Mouse (Mus musculus): ENCODE results near the gene Cygb. TPM values are rescaled to one million over a fixed set of nuclear protein-coding genes. Genes with fewer than 3 reads are reported as not detected.
A peak's percentile ranks its signal among the peaks of the same experiment; 100 is the strongest.
"Not testable (repeated sequence)": the region's sequence is repeated elsewhere in the genome, so short reads cannot be mapped to it uniquely, and the experiment has no call there.

The Cygb gene
- polyA plus RNA-seq, 1 experiment from 2014 or later: 20.5 TPM

- DNase-seq (ENCODE audit: low spot score): peak; percentile 88
- Histone ChIP-seq H3K4me1 (ENCODE audit: control insufficient read depth, insufficient read depth, low read length) (peaks cover 22% of the 10 kb centered on the region), H3K27ac (replicated peaks; ENCODE audit: low read depth, low read length) (no peak overlapping the region), H3K9me3 (ENCODE audit: control insufficient read depth, low read length) (no peaks in the 10 kb centered on the region), H3K27me3 (replicated peaks; ENCODE audit: control insufficient read depth, insufficient read depth, low read length) (no peaks in the 10 kb centered on the region), H3K36me3 (ENCODE audit: control insufficient read depth, insufficient read depth, low read length) (no peaks in the 10 kb centered on the region), H3K4me2 (ENCODE audit: low read depth, low read length) (peak overlapping the region; percentile 42), H3K4me3 (ENCODE audit: low read depth, low read length) (peak overlapping the region; percentile 1; the same call in 1 of the 2 replicates), H3K9ac (ENCODE audit: low read depth, low read length) (0 out of 2 replicates have a peak overlapping the region, but pooled peaks have one; percentile 26)
- 43% methylated on average over 12 of the region's 14 CpGs for whole genome bisulfite sequencing
- ATAC-seq (ENCODE audit: low read depth): peak; percentile 72
Observed at GRCm38 (mm10) chr11:116642681-116643578, 11.2 kb downstream of the Cygb start.

- no peak overlapping the region for H3K4me3 ChIP-seq (ENCODE audit: low read depth, low read length)
- no peaks in the 10 kb centered on the region for H3K27me3 ChIP-seq (replicated peaks; ENCODE audit: control insufficient read depth, insufficient read depth, low read length)
- H3K27ac ChIP-seq (replicated peaks; ENCODE audit: low read depth, low read length): no peak overlapping the region
- peaks cover 13% of the 10 kb centered on the region; the same call in 1 of the 2 replicates for H3K4me1 ChIP-seq (ENCODE audit: control insufficient read depth, insufficient read depth, low read length)
- 64% methylated on average over 3 of the region's 3 CpGs for WGBS
- ATAC-seq (ENCODE audit: low read depth) (no peak), DNase-seq (ENCODE audit: low spot score) (no peak)
- H3K4me2 ChIP-seq (ENCODE audit: low read depth, low read length): no peak overlapping the region
- H3K36me3 ChIP-seq (ENCODE audit: control insufficient read depth, insufficient read depth, low read length): no peaks in the 10 kb centered on the region
- no peak overlapping the region for H3K9ac ChIP-seq (ENCODE audit: low read depth, low read length)
- no peaks in the 10 kb centered on the region for H3K9me3 ChIP-seq (ENCODE audit: control insufficient read depth, low read length)
Observed at GRCm38 (mm10) chr11:116641731-116642130, 12.4 kb downstream of the Cygb start.

- H3K4me2 ChIP-seq (ENCODE audit: low read depth, low read length): no peak overlapping the region
- ATAC-seq (ENCODE audit: low read depth) (no peak), DNase-seq (ENCODE audit: low spot score) (no peak)
- no peak overlapping the region for H3K27ac ChIP-seq (replicated peaks; ENCODE audit: low read depth, low read length)
- no peaks in the 10 kb centered on the region for H3K27me3 ChIP-seq (replicated peaks; ENCODE audit: control insufficient read depth, insufficient read depth, low read length)
- WGBS: 45% methylated on average over 5 of the region's 5 CpGs
- H3K9me3 ChIP-seq (ENCODE audit: control insufficient read depth, low read length): no peaks in the 10 kb centered on the region
- H3K36me3 ChIP-seq (ENCODE audit: control insufficient read depth, insufficient read depth, low read length): no peaks in the 10 kb centered on the region
- H3K4me3 ChIP-seq (ENCODE audit: low read depth, low read length): no peak overlapping the region
- peaks cover 13% of the 10 kb centered on the region; the same call in 1 of the 2 replicates for H3K4me1 ChIP-seq (ENCODE audit: control insufficient read depth, insufficient read depth, low read length)
- no peak overlapping the region for H3K9ac ChIP-seq (ENCODE audit: low read depth, low read length)
Observed at GRCm38 (mm10) chr11:116641168-116641567, 12.9 kb downstream of the Cygb start.

- not testable (repeated sequence) for ATAC-seq (ENCODE audit: low read depth); DNase-seq (ENCODE audit: low spot score)
- WGBS: 71% methylated on average over 8 of the region's 8 CpGs
Observed at GRCm38 (mm10) chr11:116636607-116637006, 17.5 kb downstream of the Cygb start.

GRCm38 (mm10) chr11:116632962-116633361, 21.2 kb downstream of the Cygb start:
- DNase-seq (ENCODE audit: low spot score): peak; percentile 71
- Histone ChIP-seq H3K27ac (replicated peaks; ENCODE audit: low read depth, low read length) (0 out of 2 replicates have a peak overlapping the region, but pooled peaks have one; percentile 0), H3K27me3 (replicated peaks; ENCODE audit: control insufficient read depth, insufficient read depth, low read length) (no peaks in the 10 kb centered on the region), H3K4me3 (ENCODE audit: low read depth, low read length) (no peak overlapping the region), H3K36me3 (ENCODE audit: control insufficient read depth, insufficient read depth, low read length) (no peaks in the 10 kb centered on the region), H3K4me1 (ENCODE audit: control insufficient read depth, insufficient read depth, low read length) (no peaks in the 10 kb centered on the region), H3K9ac (ENCODE audit: low read depth, low read length) (no peak overlapping the region), H3K9me3 (ENCODE audit: control insufficient read depth, low read length) (no peaks in the 10 kb centered on the region), H3K4me2 (ENCODE audit: low read depth, low read length) (no peak overlapping the region)
- 0 out of 2 replicates have a peak, but pooled peaks have one; percentile 38 for ATAC-seq (ENCODE audit: low read depth)
- WGBS: 76% methylated on average over 10 of the region's 10 CpGs

More at GRCm38 (mm10) chr11:116636607-116637006, 17.5 kb downstream of the Cygb start:
- not testable (repeated sequence) for H3K4me1 ChIP-seq (ENCODE audit: control insufficient read depth, insufficient read depth, low read length); H3K27me3 ChIP-seq (replicated peaks; ENCODE audit: control insufficient read depth, insufficient read depth, low read length); H3K9me3 ChIP-seq (ENCODE audit: control insufficient read depth, low read length); H3K36me3 ChIP-seq (ENCODE audit: control insufficient read depth, insufficient read depth, low read length); H3K27ac ChIP-seq (replicated peaks; ENCODE audit: low read depth, low read length); H3K9ac ChIP-seq (ENCODE audit: low read depth, low read length); H3K4me3 ChIP-seq (ENCODE audit: low read depth, low read length); H3K4me2 ChIP-seq (ENCODE audit: low read depth, low read length)

GRCm38 (mm10) chr11:116630171-116630965, 23.7 kb downstream of the Cygb start:
- 33% methylated on average over 12 of the region's 12 CpGs for WGBS

GRCm38 (mm10) chr11:116629472-116629871, 24.6 kb downstream of the Cygb start:
- no peak overlapping the region for H3K4me3 ChIP-seq (ENCODE audit: low read depth, low read length)
- ATAC-seq (ENCODE audit: low read depth): no peak

More at GRCm38 (mm10) chr11:116630171-116630965, 23.7 kb downstream of the Cygb start:
- Histone ChIP-seq H3K4me3 (ENCODE audit: low read depth, low read length) (no peak overlapping the region), H3K9me3 (ENCODE audit: control insufficient read depth, low read length) (no peaks in the 10 kb centered on the region), H3K9ac (ENCODE audit: low read depth, low read length) (no peak overlapping the region), H3K36me3 (ENCODE audit: control insufficient read depth, insufficient read depth, low read length) (no peaks in the 10 kb centered on the region), H3K4me1 (ENCODE audit: control insufficient read depth, insufficient read depth, low read length) (no peaks in the 10 kb centered on the region), H3K27ac (replicated peaks; ENCODE audit: low read depth, low read length) (no peak overlapping the region), H3K4me2 (ENCODE audit: low read depth, low read length) (no peak overlapping the region), H3K27me3 (replicated peaks; ENCODE audit: control insufficient read depth, insufficient read depth, low read length) (no peaks in the 10 kb centered on the region)
- DNase-seq (ENCODE audit: low spot score) (no peak), ATAC-seq (ENCODE audit: low read depth) (no peak)

GRCm38 (mm10) chr11:116628712-116629111, 25.4 kb downstream of the Cygb start:
- H3K9me3 ChIP-seq (ENCODE audit: control insufficient read depth, low read length): no peaks in the 10 kb centered on the region
- H3K4me3 ChIP-seq (ENCODE audit: low read depth, low read length): no peak overlapping the region
- no peaks in the 10 kb centered on the region for H3K36me3 ChIP-seq (ENCODE audit: control insufficient read depth, insufficient read depth, low read length)
- ATAC-seq (ENCODE audit: low read depth) (peak; percentile 26; the same call in 1 of the 2 replicates), DNase-seq (ENCODE audit: low spot score) (peak; percentile 88)
- no peak overlapping the region for H3K27ac ChIP-seq (replicated peaks; ENCODE audit: low read depth, low read length)
- 0 out of 2 replicates have a peak, but pooled peaks cover 4% of the 10 kb centered on the region for H3K4me1 ChIP-seq (ENCODE audit: control insufficient read depth, insufficient read depth, low read length)
- H3K27me3 ChIP-seq (replicated peaks; ENCODE audit: control insufficient read depth, insufficient read depth, low read length): no peaks in the 10 kb centered on the region; the same call in 1 of the 2 replicates
- H3K4me2 ChIP-seq (ENCODE audit: low read depth, low read length): no peak overlapping the region
- no peak overlapping the region for H3K9ac ChIP-seq (ENCODE audit: low read depth, low read length)
- WGBS: 47% methylated on average over 9 of the region's 9 CpGs

More at GRCm38 (mm10) chr11:116629472-116629871, 24.6 kb downstream of the Cygb start:
- no peak overlapping the region for H3K9ac ChIP-seq (ENCODE audit: low read depth, low read length)
- no peak overlapping the region for H3K27ac ChIP-seq (replicated peaks; ENCODE audit: low read depth, low read length)
- no peaks in the 10 kb centered on the region for H3K9me3 ChIP-seq (ENCODE audit: control insufficient read depth, low read length)
- WGBS: 85% methylated on average over 6 of the region's 6 CpGs
- 0 out of 2 replicates have a peak, but pooled peaks cover 2% of the 10 kb centered on the region for H3K4me1 ChIP-seq (ENCODE audit: control insufficient read depth, insufficient read depth, low read length)
- no peak overlapping the region for H3K4me2 ChIP-seq (ENCODE audit: low read depth, low read length)
- no peak for DNase-seq (ENCODE audit: low spot score)
- no peaks in the 10 kb centered on the region; the same call in 1 of the 2 replicates for H3K27me3 ChIP-seq (replicated peaks; ENCODE audit: control insufficient read depth, insufficient read depth, low read length)
- no peaks in the 10 kb centered on the region for H3K36me3 ChIP-seq (ENCODE audit: control insufficient read depth, insufficient read depth, low read length)
